Comparison of ENCODE assay signal across 21 mouse cellular contexts in the genomic region with DNA sequence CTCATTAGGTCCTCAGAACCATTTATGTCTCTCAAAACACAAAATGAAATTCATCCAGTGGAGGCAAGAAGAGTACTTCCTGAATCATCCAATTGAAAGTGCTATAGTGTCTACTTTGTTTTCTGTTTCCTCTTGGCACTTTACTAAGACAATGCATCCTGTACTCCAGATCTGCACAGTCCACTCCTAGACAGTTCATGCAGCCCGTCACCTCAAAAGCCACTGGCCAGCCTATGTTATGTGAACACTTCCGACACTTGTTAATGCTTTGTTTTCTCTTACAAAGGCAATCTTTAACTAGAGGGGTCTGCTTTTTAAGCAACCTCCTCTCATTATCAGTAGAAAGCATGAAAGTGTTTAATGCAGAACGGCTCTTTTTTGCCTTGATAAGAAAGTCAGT.
DNase-seq lines count a peak whose midpoint lies in the region; ATAC-seq lines count a peak whose summit lies in the region.
"Had no signal": no experiment of that assay in that cellular context is flagged by ENCODE, and none has a peak within 500 bp of the region (broad histone marks: within the 10 kb centered on the region; RNA-seq: fewer than 3 reads in every experiment).

No protein-coding gene starts in this region.

- no peak overlapping the region for H3K27ac ChIP-seq in forebrain, embryonic 11.5 days (ENCODE audit: low read depth, low read length)
- no peak overlapping the region for H3K27ac ChIP-seq in forebrain, embryonic 10.5 days
- no peak overlapping the region for H3K27ac ChIP-seq in midbrain, embryonic 16.5 days (ENCODE audit: low read length)
- H3K27ac ChIP-seq in midbrain, embryonic 11.5 days (ENCODE audit: low read depth, low read length), result no peak overlapping the region
- H3K27ac ChIP-seq in forebrain, embryonic 14.5 days (ENCODE audit: low read depth, low read length), result no peak overlapping the region
- no peak overlapping the region for H3K27ac ChIP-seq in liver, embryonic 12.5 days
- H3K27ac ChIP-seq: embryonic facial prominence, embryonic 10.5 days; heart, adult 2 months; heart, embryonic 15.5 days; hindbrain, embryonic 13.5 days; hindbrain, postnatal 0 days had no signal

- H3K9me3 ChIP-seq in forebrain, embryonic 11.5 days (ENCODE audit: control insufficient read depth, low read length), result no peaks in the 10 kb centered on the region
- no peaks in the 10 kb centered on the region for H3K9me3 ChIP-seq in forebrain, embryonic 10.5 days
- H3K9me3 ChIP-seq in midbrain, embryonic 16.5 days (replicated peaks; ENCODE audit: control insufficient read depth, low read length, poor library complexity, severe bottlenecking), result no peaks in the 10 kb centered on the region
- no peaks in the 10 kb centered on the region for H3K9me3 ChIP-seq in midbrain, embryonic 11.5 days (ENCODE audit: control insufficient read depth, low read length)
- H3K9me3 ChIP-seq in forebrain, embryonic 14.5 days (replicated peaks; ENCODE audit: control insufficient read depth, low read length), result no peaks in the 10 kb centered on the region
- H3K9me3 ChIP-seq in liver, embryonic 12.5 days (replicated peaks), result no peaks in the 10 kb centered on the region
- H3K9me3 ChIP-seq: embryonic facial prominence, embryonic 10.5 days; heart, embryonic 15.5 days; hindbrain, embryonic 13.5 days had no signal

- 0 out of 2 replicates have a peak, but pooled peaks have one; percentile 34 for ATAC-seq in forebrain, embryonic 11.5 days (replicated peaks; ENCODE audit: low FRiP score)
- ATAC-seq in midbrain, embryonic 16.5 days, result no peak
- ATAC-seq in midbrain, embryonic 11.5 days (ENCODE audit: low FRiP score), result no peak
- ATAC-seq in forebrain, embryonic 14.5 days, result 0 out of 2 replicates have a peak, but pooled peaks have one; percentile 34
- ATAC-seq in liver, embryonic 12.5 days, result no peak
- ATAC-seq: activated CD4-positive, CD25-positive, alpha-beta regulatory T cell, adult 4 months; hindbrain, postnatal 0 days; Patski had no signal

- H3K4me2 ChIP-seq in forebrain, embryonic 11.5 days (ENCODE audit: low read depth, low read length, severe bottlenecking), result no peak overlapping the region
- H3K4me2 ChIP-seq in midbrain, embryonic 16.5 days (ENCODE audit: low read length), result 0 out of 2 replicates have a peak overlapping the region, but pooled peaks have one; percentile 16
- H3K4me2 ChIP-seq in midbrain, embryonic 11.5 days, result no peak overlapping the region
- H3K4me2 ChIP-seq in forebrain, embryonic 14.5 days (ENCODE audit: low read length), result 0 out of 2 replicates have a peak overlapping the region, but pooled peaks have one; percentile 1
- H3K4me2 ChIP-seq in liver, embryonic 12.5 days, result no peak overlapping the region
- H3K4me2 ChIP-seq: heart, embryonic 11.5 days; heart, embryonic 15.5 days; hindbrain, embryonic 13.5 days had no signal

- H3K4me1 ChIP-seq in forebrain, embryonic 11.5 days (replicated peaks; ENCODE audit: control insufficient read depth, insufficient read depth, low read length), result no peaks in the 10 kb centered on the region
- H3K4me1 ChIP-seq in forebrain, embryonic 10.5 days, result peaks cover 11% of the 10 kb centered on the region
- peaks cover 9% of the 10 kb centered on the region; the same call in 1 of the 2 replicates for H3K4me1 ChIP-seq in midbrain, embryonic 16.5 days (ENCODE audit: control insufficient read depth, insufficient read depth, low read length)
- H3K4me1 ChIP-seq in midbrain, embryonic 11.5 days (ENCODE audit: control insufficient read depth, insufficient read depth, low read length), result 0 out of 2 replicates have a peak, but pooled peaks cover 2% of the 10 kb centered on the region
- H3K4me1 ChIP-seq in forebrain, embryonic 14.5 days (ENCODE audit: control insufficient read depth, insufficient read depth, low read length), result peaks cover 6% of the 10 kb centered on the region; the same call in 1 of the 2 replicates
- no peaks in the 10 kb centered on the region for H3K4me1 ChIP-seq in liver, embryonic 12.5 days
- H3K4me1 ChIP-seq: embryonic facial prominence, embryonic 10.5 days; heart, embryonic 15.5 days; hindbrain, embryonic 13.5 days had no signal

- no peaks in the 10 kb centered on the region for H3K36me3 ChIP-seq in forebrain, embryonic 11.5 days (ENCODE audit: control insufficient read depth, insufficient read depth, low read length)
- no peaks in the 10 kb centered on the region for H3K36me3 ChIP-seq in forebrain, embryonic 10.5 days (replicated peaks)
- no peaks in the 10 kb centered on the region for H3K36me3 ChIP-seq in midbrain, embryonic 16.5 days (ENCODE audit: control insufficient read depth, insufficient read depth, low read length)
- no peaks in the 10 kb centered on the region for H3K36me3 ChIP-seq in midbrain, embryonic 11.5 days (ENCODE audit: control insufficient read depth, insufficient read depth, low read length)
- no peaks in the 10 kb centered on the region for H3K36me3 ChIP-seq in forebrain, embryonic 14.5 days (ENCODE audit: control insufficient read depth, insufficient read depth, low read length)
- H3K36me3 ChIP-seq in liver, embryonic 12.5 days, result no peaks in the 10 kb centered on the region
- H3K36me3 ChIP-seq: embryonic facial prominence, embryonic 10.5 days; heart, embryonic 15.5 days; hindbrain, embryonic 13.5 days had no signal

- DNase-seq in forebrain, embryonic 11.5 days (ENCODE audit: low spot score), result no peak
- DNase-seq in forebrain, embryonic 10.5 days (ENCODE audit: extremely low spot score, low spot score), result no peak
- no peak for DNase-seq in midbrain, embryonic 11.5 days (ENCODE audit: low spot score, missing footprints)
- no peak for DNase-seq in forebrain, embryonic 14.5 days (ENCODE audit: low spot score)
- DNase-seq in kidney, postnatal 4 days, result no peak
- DNase-seq: adrenal gland, postnatal 25 days; cerebellum, adult 18-20 months; cerebellum, adult 9-11 months; gastrocnemius, postnatal 14 days; heart, adult 2 months; heart, postnatal 14 days had no signal

- no peak overlapping the region for H3K9ac ChIP-seq in forebrain, embryonic 11.5 days (ENCODE audit: low read length)
- no peak overlapping the region for H3K9ac ChIP-seq in midbrain, embryonic 16.5 days (ENCODE audit: low read depth, low read length)
- no peak overlapping the region for H3K9ac ChIP-seq in midbrain, embryonic 11.5 days (ENCODE audit: low read length)
- H3K9ac ChIP-seq in forebrain, embryonic 14.5 days (ENCODE audit: low read length), result no peak overlapping the region
- H3K9ac ChIP-seq in liver, embryonic 12.5 days, result no peak overlapping the region
- H3K9ac ChIP-seq: heart, embryonic 15.5 days; hindbrain, embryonic 13.5 days had no signal

- no peak overlapping the region for H3K4me3 ChIP-seq in forebrain, embryonic 11.5 days (ENCODE audit: low read depth, low read length)
- H3K4me3 ChIP-seq in forebrain, embryonic 10.5 days, result no peak overlapping the region
- H3K4me3 ChIP-seq in midbrain, embryonic 16.5 days (ENCODE audit: low read depth, low read length), result no peak overlapping the region
- no peak overlapping the region for H3K4me3 ChIP-seq in midbrain, embryonic 11.5 days (ENCODE audit: low read depth, low read length)
- no peak overlapping the region for H3K4me3 ChIP-seq in forebrain, embryonic 14.5 days (ENCODE audit: low read depth, low read length)
- H3K4me3 ChIP-seq in liver, embryonic 12.5 days, result no peak overlapping the region
- H3K4me3 ChIP-seq: embryonic facial prominence, embryonic 10.5 days; heart, adult 2 months; heart, embryonic 15.5 days; hindbrain, embryonic 13.5 days had no signal

- peaks cover 21% of the 10 kb centered on the region for H3K27me3 ChIP-seq in forebrain, embryonic 11.5 days (ENCODE audit: control insufficient read depth, insufficient read depth, low read length)
- H3K27me3 ChIP-seq in forebrain, embryonic 10.5 days (ENCODE audit: poor library complexity, severe bottlenecking), result peaks cover 94% of the 10 kb centered on the region
- no peaks in the 10 kb centered on the region for H3K27me3 ChIP-seq in midbrain, embryonic 16.5 days (ENCODE audit: control insufficient read depth, insufficient read depth, low read depth, low read length)
- no peaks in the 10 kb centered on the region for H3K27me3 ChIP-seq in midbrain, embryonic 11.5 days (ENCODE audit: control insufficient read depth, insufficient read depth, low read length)
- peaks cover 3% of the 10 kb centered on the region; the same call in 1 of the 2 replicates for H3K27me3 ChIP-seq in forebrain, embryonic 14.5 days (replicated peaks; ENCODE audit: control insufficient read depth, insufficient read depth, low read length)
- H3K27me3 ChIP-seq in liver, embryonic 12.5 days (replicated peaks), result no peaks in the 10 kb centered on the region
- H3K27me3 ChIP-seq: CH12.LX; heart, embryonic 15.5 days; hindbrain, embryonic 13.5 days; Patski had no signal

- 24% methylated on average over 3 of the region's 3 CpGs for WGBS in forebrain, embryonic 11.5 days
- WGBS in forebrain, embryonic 10.5 days, result 36% methylated on average over 3 of the region's 3 CpGs
- WGBS in midbrain, embryonic 16.5 days, result 27% methylated on average over 3 of the region's 3 CpGs
- WGBS in midbrain, embryonic 11.5 days, result 49% methylated on average over 3 of the region's 3 CpGs
- 5% methylated on average over 3 of the region's 3 CpGs for WGBS in forebrain, embryonic 14.5 days
- WGBS in liver, embryonic 12.5 days (ENCODE audit: insufficient replicate concordance), result 61% methylated on average over 3 of the region's 3 CpGs

Comparison
In these comparisons a context has a peak if more than half of its experiments do, and no peak if none do; other contexts are left out.
1. H3K4me2 ChIP-seq: peak in midbrain, embryonic 16.5 days (single experiment) and forebrain, embryonic 14.5 days (single experiment); none in forebrain, embryonic 11.5 days (single experiment), midbrain, embryonic 11.5 days (single experiment) and liver, embryonic 12.5 days (single experiment).
2. ATAC-seq: peak in forebrain, embryonic 11.5 days (single experiment) and forebrain, embryonic 14.5 days (single experiment); none in midbrain, embryonic 16.5 days (single experiment), midbrain, embryonic 11.5 days (single experiment) and liver, embryonic 12.5 days (single experiment).